Mouse (Mus musculus) MEL (cell line): ENCODE results near the gene Acvr2a. TPM values are rescaled to one million over a fixed set of nuclear protein-coding genes. Genes with fewer than 3 reads are reported as not detected.

Experiments used
- DNase-seq: peaks from one replicate; pipeline ENCODE4 v3.0.0; 2011; ENCODE audit warnings: low read depth, low spot score
- H3K27ac ChIP-seq: 2 replicates; pipeline ENCODE4 v1.5.1; 2012; ENCODE audit warnings: low read depth, mild to moderate bottlenecking, control low read depth, low read length, moderate library complexity; ENCODE audit not compliant: control insufficient read depth
- H3K27me3 ChIP-seq, 2 experiments: fragments of 150-350 bp in 1 of 2; sonication (generic) in 1 of 2; 2 replicates each; pipeline ENCODE4 v1.6.1; 2012; ENCODE audit warnings: low read length in 2 of 2, mild to moderate bottlenecking in 2 of 2, improper control_type of control experiment in 1 of 2, moderate library complexity in 1 of 2; ENCODE audit not compliant: insufficient read depth in 2 of 2, control insufficient read depth in 1 of 2
- H3K36me3 ChIP-seq, 2 experiments: 2 replicates each; pipeline ENCODE4 v1.6.1; 2012 to 2014; ENCODE audit warnings: low read length in 2 of 2, improper control_type of control experiment in 1 of 2, inconsistent platforms in 1 of 2, mild to moderate bottlenecking in 1 of 2; ENCODE audit not compliant: insufficient read depth in 2 of 2, control insufficient read depth in 1 of 2
- H3K4me1 ChIP-seq, 2 experiments: fragments of 150-350 bp in 1 of 2; sonication (generic) in 1 of 2; 2 replicates each; pipeline ENCODE4 v1.6.1; 2012; ENCODE audit warnings: low read length in 2 of 2, improper control_type of control experiment in 1 of 2, mild to moderate bottlenecking in 1 of 2; ENCODE audit not compliant: insufficient read depth in 2 of 2, control insufficient read depth in 1 of 2
- H3K4me3 ChIP-seq, 2 experiments: fragments of 150-350 bp in 1 of 2; sonication (generic) in 1 of 2; 2 replicates each; pipeline ENCODE4 v1.5.1; 2012; ENCODE audit warnings: low read depth in 2 of 2, low read length in 2 of 2, mild to moderate bottlenecking in 2 of 2, moderate library complexity in 2 of 2, control low read depth in 1 of 2, improper control_type of control experiment in 1 of 2; ENCODE audit not compliant: control insufficient read depth in 1 of 2, insufficient read depth in 1 of 2
- H3K79me2 ChIP-seq: 2 replicates; pipeline ENCODE4 v1.6.1; 2012; ENCODE audit warnings: mild to moderate bottlenecking, low read length, moderate library complexity; ENCODE audit not compliant: control insufficient read depth, poor library complexity, insufficient read depth
- H3K9ac ChIP-seq: 2 replicates; pipeline ENCODE4 v1.6.1; 2012; ENCODE audit warnings: low read depth, mild to moderate bottlenecking, control low read depth, low read length, moderate library complexity; ENCODE audit not compliant: control insufficient read depth, poor library complexity, severe bottlenecking
- H3K9me3 ChIP-seq: fragments of 150-350 bp; sonication (generic); replicated peaks from 2 replicates; pipeline ENCODE4 v1.6.1; 2012; ENCODE audit warnings: mild to moderate bottlenecking, low read length, improper control_type of control experiment, moderate library complexity; ENCODE audit not compliant: insufficient read depth
- CHD2 ChIP-seq: IDR thresholded peaks from 2 replicates; pipeline ENCODE4 v1.6.1; 2011; ENCODE audit warnings: low read length, improper control_type of control experiment
- CTCF ChIP-seq, 3 experiments: IDR thresholded peaks in 2 of 3; conservative IDR thresholded peaks in 1 of 3; 2 replicates each; pipeline ENCODE4 v1.5.1; 2011 to 2012; ENCODE audit warnings: low read length in 3 of 3, low read depth in 2 of 3, mild to moderate bottlenecking in 2 of 3, improper control_type of control experiment in 1 of 3, inconsistent platforms in 1 of 3, mixed read lengths in 1 of 3, moderate library complexity in 1 of 3; ENCODE audit not compliant: control insufficient read depth in 1 of 3, insufficient read depth in 1 of 3, poor library complexity in 1 of 3, severe bottlenecking in 1 of 3
- KAT2A ChIP-seq: conservative IDR thresholded peaks from 2 replicates; pipeline ENCODE4 v1.6.1; 2012; ENCODE audit warnings: low read depth, low read length, improper control_type of control experiment, inconsistent platforms
- MAFK ChIP-seq: IDR thresholded peaks from 2 replicates; pipeline ENCODE4 v1.6.1; 2011; ENCODE audit warnings: low read depth, mild to moderate bottlenecking, low read length, improper control_type of control experiment, borderline replicate concordance
- MEF2A ChIP-seq: IDR thresholded peaks from 2 replicates; pipeline ENCODE4 v1.6.1; 2014; ENCODE audit warnings: low read depth, mild to moderate bottlenecking, inconsistent platforms, low read length, improper control_type of control experiment; ENCODE audit not compliant: poor library complexity, insufficient replicate concordance, severe bottlenecking; ENCODE audit errors: extremely low read depth
- MXI1 ChIP-seq: IDR thresholded peaks from 2 replicates; pipeline ENCODE4 v1.6.1; 2011; ENCODE audit warnings: mild to moderate bottlenecking, low read depth, low read length, improper control_type of control experiment
- MYC ChIP-seq: IDR thresholded peaks from 2 replicates; pipeline ENCODE4 v1.6.1; 2011; ENCODE audit warnings: low read depth, mild to moderate bottlenecking, low read length, improper control_type of control experiment, moderate library complexity
- NRF1 ChIP-seq: IDR thresholded peaks from 2 replicates; pipeline ENCODE4 v1.6.1; 2014; ENCODE audit warnings: low read depth, mild to moderate bottlenecking, inconsistent platforms, low read length, improper control_type of control experiment, moderate library complexity; ENCODE audit not compliant: poor library complexity, insufficient read depth, severe bottlenecking
- POLR2A ChIP-seq, 2 experiments: IDR thresholded peaks; 2 replicates each; pipeline ENCODE4 v1.6.1; 2011 to 2012; ENCODE audit warnings: low read length in 2 of 2, mild to moderate bottlenecking in 2 of 2, control low read depth in 1 of 2, improper control_type of control experiment in 1 of 2, low read depth in 1 of 2, moderate library complexity in 1 of 2; ENCODE audit not compliant: control insufficient read depth in 1 of 2, insufficient read depth in 1 of 2, poor library complexity in 1 of 2
- SIN3A ChIP-seq: IDR thresholded peaks from 2 replicates; pipeline ENCODE4 v1.6.1; 2012; ENCODE audit warnings: low read length, improper control_type of control experiment, inconsistent platforms
- USF2 ChIP-seq, 2 experiments: IDR thresholded peaks; 2 replicates each; pipeline ENCODE4 v1.6.1; 2011 to 2012; ENCODE audit warnings: improper control_type of control experiment in 2 of 2, low read length in 2 of 2, borderline replicate concordance in 1 of 2, inconsistent platforms in 1 of 2, low read depth in 1 of 2, mild to moderate bottlenecking in 1 of 2; ENCODE audit not compliant: insufficient read depth in 1 of 2
- ZKSCAN1 ChIP-seq: IDR thresholded peaks from 2 replicates; pipeline ENCODE4 v1.6.1; 2012; ENCODE audit warnings: low read depth, mild to moderate bottlenecking, inconsistent platforms, low read length, improper control_type of control experiment, moderate library complexity
- polyA plus RNA-seq, 2 experiments: library from polyadenylated mRNA; stranded (reverse) in 1 of 2; unstranded in 1 of 2; fragments of >175 nt in 1 of 2; fragments of >200 nt in 1 of 2; gene quantifications; 2 replicates each; pipeline versions ENCODE4 v1.2.1 to v1.2.4; 2012; ENCODE audit warnings: low replicate concordance in 2 of 2, low read depth in 1 of 2; ENCODE audit not compliant: insufficient read length in 2 of 2, insufficient read depth in 1 of 2, missing spikeins in 1 of 2
- total RNA-seq: library from RNA; depleted of rRNA; stranded (reverse); fragments of 300-350 nt; gene quantifications from 2 replicates; pipeline ENCODE4 v1.2.3, GENCODE M21; 2012

Gene Acvr2a
- total and polyA plus RNA-seq, 3 experiments: 2.2 to 3.5 TPM; not detected in 1

DNA sequence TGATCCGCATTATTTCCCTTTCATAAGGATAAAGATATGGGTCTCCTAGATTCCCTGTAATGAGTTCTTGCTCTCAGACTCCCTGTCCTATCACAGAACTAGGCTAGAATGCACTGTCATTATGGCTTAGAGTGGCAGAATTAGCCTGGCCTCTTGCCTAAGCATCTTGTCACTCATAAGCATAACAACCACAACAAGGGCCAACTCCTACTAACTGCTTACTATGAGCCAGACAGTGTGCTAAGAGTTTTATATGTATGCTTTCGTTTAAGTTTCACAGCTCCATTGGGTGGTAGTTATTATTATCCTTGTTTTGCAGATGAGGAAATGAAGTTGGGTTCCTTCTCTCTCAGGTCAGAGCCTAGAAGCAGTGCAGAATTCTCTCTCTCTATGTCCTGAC lies 46.1 kb upstream of the Acvr2a start:
- no peaks in the 10 kb centered on the region for H3K79me2 ChIP-seq
- H3K27me3 ChIP-seq: no peaks in the 10 kb centered on the region
- no peaks in the 10 kb centered on the region for H3K36me3 ChIP-seq
- no peak overlapping the region for H3K9ac ChIP-seq
- TF ChIP-seq ZKSCAN1 (no peak), CTCF (IDR thresholded peaks at IDR 0.05 in 2 of 3, conservative IDR thresholded peaks at IDR 0.05 in 1 of 3; ENCODE audit: control insufficient read depth in 1 of 3, insufficient read depth in 1 of 3, low read depth in 2 of 3, low read length in 3 of 3, poor library complexity in 1 of 3, severe bottlenecking in 1 of 3) (no peak)
- TF ChIP-seq, all 39 proteins: peak for 0
- no peaks in the 10 kb centered on the region for H3K4me1 ChIP-seq
- DNase-seq: no peak
- H3K4me3 ChIP-seq: no peak overlapping the region
- no peaks in the 10 kb centered on the region for H3K9me3 ChIP-seq
- H3K27ac ChIP-seq: no peak overlapping the region

DNA sequence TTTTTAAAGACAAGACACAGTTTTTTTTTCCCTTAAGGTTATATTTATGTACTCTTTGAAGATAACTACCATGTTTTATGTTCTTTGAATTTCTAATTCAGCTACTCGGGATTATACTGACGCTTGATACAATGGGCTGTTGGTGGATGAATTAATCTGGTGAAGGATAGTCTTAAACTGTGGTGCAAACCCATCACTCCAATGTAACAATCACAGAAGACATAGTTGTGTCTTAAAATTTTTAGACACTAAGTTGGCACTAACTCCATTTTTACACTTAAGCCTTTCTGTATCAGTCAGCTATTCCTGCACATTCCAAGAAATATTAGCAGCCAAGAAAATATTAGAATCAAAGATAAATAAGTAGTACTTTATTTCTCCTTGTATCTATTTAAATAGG lies 45.7 kb upstream of the Acvr2a start:
- Histone ChIP-seq H3K27me3 (no peaks in the 10 kb centered on the region), H3K9ac (no peak overlapping the region), H3K36me3 (no peaks in the 10 kb centered on the region), H3K4me3 (no peak overlapping the region), H3K79me2 (no peaks in the 10 kb centered on the region), H3K9me3 (no peaks in the 10 kb centered on the region), H3K4me1 (no peaks in the 10 kb centered on the region), H3K27ac (no peak overlapping the region)
- TF ChIP-seq NRF1 (no peak), MEF2A (no peak), USF2 (IDR thresholded peaks at IDR 0.05; ENCODE audit: borderline replicate concordance in 1 of 2, insufficient read depth in 1 of 2, low read depth in 1 of 2, low read length in 2 of 2) (no peak), SIN3A (no peak), MYC (no peak), MAFK (no peak), POLR2A (IDR thresholded peaks at IDR 0.05; ENCODE audit: control insufficient read depth in 1 of 2, insufficient read depth in 1 of 2, low read depth in 1 of 2, low read length in 2 of 2, poor library complexity in 1 of 2) (no peak), ZKSCAN1 (no peak), CHD2 (no peak)
- DNase-seq: no peak

DNA sequence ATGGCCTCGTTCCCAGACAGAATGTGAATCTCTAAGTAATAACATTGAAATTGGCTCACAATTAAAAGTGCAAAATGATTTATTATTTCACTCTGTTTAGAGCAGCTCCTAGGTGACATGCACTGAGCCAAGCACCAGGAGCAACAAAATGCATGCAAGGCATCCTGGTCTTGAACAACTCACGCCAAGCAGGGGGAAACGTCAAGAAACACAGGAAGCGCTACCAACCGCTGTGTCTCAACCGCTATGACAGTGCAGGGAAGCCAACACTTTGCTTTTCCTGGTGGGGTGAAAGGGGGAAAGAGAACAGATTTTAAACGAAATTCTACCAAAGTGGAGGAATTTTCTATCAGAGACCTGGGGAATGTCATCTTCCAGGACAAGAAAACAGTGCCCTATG lies 43.8 kb upstream of the Acvr2a start:
- TF ChIP-seq KAT2A (no peak), MXI1 (no peak)
- Histone ChIP-seq H3K36me3 (no peaks in the 10 kb centered on the region), H3K4me1 (no peaks in the 10 kb centered on the region), H3K79me2 (no peaks in the 10 kb centered on the region), H3K27ac (no peak overlapping the region), H3K27me3 (no peaks in the 10 kb centered on the region), H3K9ac (no peak overlapping the region), H3K4me3 (no peak overlapping the region), H3K9me3 (no peaks in the 10 kb centered on the region)
- no peak for DNase-seq
